Mouse (Mus musculus): ENCODE measurements at regions not wholly inside any gene's neighbourhood (a gene's known extent, or its start where the extent isn't known, plus 50 kb on each side); places are given as distances from the start of the nearest gene placed in this dataset.
A peak's percentile ranks its signal among the peaks of the same experiment; 100 is the strongest.

DNA sequence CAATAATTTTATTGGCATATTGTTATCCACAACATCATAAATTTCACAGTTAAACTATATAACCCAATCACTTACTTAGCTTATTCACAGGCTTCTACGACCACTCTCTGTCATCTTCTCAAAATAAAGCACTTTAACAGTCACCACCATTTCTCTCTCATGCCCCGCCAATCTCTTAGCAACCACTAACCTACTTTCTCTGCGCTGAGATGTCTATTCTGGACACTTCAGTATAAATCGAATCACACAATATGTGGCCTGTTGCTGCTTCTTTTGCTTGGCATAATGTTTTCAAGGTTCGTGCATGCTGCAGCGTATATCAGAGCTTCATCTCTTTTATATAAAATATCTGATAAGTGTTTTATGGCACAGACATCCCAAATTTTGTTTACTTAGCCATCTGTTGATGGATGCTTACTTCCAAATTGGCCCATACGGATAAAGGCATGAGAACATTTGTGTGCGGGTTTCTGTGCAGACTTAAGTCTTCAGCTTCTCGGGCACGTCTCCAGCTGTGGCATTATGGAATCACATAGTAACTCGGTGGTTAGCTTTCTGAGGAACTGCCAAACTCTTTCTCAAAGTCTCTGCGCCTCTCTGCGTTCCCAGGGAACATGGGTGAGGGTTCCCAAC, 137.7 kb downstream of the Irs2 start:
- DNase-seq (ENCODE audit: low spot score in 2 of 2), result peak in 1 of 2 experiments; percentile 49

DNA sequence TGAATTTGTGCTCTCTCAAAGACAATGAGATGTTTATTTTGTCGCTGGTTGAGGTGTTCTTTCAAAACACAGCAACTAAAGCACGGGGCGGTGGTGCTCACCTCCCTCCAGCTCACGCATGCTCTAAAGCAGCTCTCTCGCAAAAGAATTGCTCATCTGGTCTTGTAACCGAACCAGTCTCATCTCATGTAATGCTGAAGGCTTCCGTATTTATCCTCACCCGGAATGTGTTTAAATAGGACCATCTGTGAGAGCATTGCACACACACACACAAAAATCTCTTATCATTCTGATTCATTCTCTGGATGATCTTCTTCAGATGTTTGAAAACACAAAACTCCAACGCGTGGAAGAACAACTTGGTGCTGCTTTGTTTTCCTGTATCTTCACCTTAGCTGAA, 138.4 kb downstream of the Irs2 start:
- DNase-seq (ENCODE audit: low spot score in 2 of 2), result no peak

DNA sequence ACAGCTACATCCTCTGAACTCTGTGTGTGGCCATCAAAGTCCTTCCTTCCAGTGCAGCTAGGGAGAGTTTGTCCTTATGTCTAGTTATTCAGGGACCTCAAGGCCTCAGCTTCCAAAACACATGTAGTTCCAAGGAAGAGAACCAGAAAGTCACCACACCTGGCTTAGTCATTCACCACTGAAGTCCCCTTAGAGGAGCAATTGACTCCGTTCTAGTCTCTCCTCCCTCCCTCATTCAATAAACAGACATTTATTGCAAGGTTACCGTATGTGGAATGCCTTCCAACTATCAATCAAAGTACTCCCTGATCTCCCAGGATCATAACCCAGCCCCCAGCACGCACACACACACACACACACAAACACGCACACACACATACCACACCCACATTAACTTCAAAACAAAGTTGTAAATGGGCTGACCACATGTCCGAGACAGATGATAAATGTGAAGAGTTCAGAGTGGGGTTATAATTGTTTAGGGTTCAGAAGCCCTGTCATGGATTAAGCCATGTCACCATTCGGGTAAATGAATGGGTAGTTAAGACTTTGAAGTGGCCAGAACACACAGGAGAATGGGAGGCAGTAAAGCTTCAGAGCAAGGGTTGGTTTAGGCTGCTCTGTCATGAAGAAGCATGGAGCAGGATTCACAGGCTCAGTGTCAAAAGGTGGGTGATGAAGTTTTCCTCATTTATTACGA, 141.4 kb downstream of the Irs2 start:
- no peak for DNase-seq (ENCODE audit: low spot score in 2 of 2)

DNA sequence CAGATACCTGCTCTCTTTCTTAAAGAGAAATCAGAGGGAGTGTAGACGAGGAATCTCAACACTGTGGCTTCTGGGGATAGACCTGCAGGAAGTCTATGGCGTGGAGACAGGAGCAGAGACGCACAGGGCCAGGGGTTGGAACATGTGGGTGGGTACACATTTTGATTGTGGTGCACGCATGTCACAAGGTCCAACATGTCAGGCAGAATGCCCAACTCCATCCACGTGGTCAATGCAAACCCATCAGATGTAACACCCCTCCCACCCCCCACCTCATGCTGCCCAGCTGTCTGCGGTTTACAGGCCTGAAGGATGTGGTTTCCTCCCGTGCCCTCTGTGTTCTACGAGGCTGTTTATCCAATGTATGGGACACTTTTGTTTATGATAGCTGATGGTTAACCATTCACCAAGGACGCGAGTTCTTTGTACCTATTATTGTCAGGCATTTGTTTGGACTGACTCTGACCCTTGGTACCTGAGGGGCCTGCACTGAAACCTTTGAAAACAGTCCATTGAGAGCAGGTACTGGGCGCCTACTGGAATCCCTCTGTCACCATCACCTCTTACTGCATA, 142.2 kb downstream of the Irs2 start:
- DNase-seq (ENCODE audit: low spot score in 2 of 2), result no peak

DNA sequence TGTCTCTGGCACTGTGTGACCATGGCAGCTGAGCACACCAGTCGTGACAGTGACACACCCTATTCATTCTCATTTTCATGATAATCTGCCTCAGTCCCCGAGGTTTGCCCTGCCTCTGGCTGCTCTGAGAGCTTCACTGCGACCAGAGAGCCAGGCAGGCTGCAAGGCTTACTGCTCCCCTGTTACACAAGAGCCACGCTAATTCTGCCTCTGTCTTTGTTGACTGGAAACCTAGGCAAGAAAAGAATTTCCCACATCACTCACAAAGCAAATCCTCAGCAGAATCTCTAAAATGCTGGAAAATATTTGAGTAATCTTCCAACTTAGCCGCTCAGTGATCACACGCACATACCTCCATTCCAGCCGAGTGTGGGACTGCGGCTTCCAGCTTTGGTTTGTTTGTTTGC, 142.8 kb downstream of the Irs2 start:
- DNase-seq (ENCODE audit: low spot score in 2 of 2), result no peak

DNA sequence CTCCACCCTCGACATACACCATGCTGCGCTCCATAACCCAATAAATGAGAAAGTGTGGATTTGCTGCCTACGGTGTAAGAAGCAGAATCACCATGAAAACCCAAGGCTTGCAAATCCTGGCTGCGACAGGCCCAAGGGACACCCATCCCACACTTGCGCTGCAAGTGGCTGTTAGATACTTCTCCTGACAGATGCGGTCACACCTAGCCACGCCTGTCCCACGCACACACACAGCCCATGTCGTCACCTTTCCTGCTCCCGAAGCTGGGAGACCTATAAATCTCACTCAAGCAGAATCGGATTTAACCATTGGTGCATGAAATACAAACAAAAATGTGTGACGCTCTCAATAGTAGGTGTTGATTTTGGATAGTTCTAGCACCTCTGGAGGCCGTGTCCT, 145.8 kb downstream of the Irs2 start:
- no peak for DNase-seq (ENCODE audit: low spot score in 2 of 2)

DNA sequence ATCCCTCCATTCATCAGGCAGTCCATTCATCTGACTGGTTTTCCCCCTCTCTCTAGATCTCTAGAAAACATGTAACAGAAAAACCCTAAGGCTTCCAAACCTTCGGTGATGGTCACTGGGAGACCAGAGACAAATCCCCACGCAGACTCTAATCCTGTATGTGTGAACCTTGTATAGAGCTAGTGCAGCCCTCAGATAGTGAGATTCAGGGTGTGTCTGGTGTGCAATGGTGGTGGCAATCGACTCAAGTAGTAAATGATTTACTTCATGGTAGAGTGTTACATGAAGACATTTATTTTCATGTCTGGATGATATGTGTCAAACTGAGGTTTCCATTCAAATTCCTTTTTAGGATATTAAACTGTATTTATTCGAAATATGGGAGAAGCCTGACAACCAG, 147.4 kb downstream of the Irs2 start:
- no peak for DNase-seq (ENCODE audit: low spot score in 2 of 2)

DNA sequence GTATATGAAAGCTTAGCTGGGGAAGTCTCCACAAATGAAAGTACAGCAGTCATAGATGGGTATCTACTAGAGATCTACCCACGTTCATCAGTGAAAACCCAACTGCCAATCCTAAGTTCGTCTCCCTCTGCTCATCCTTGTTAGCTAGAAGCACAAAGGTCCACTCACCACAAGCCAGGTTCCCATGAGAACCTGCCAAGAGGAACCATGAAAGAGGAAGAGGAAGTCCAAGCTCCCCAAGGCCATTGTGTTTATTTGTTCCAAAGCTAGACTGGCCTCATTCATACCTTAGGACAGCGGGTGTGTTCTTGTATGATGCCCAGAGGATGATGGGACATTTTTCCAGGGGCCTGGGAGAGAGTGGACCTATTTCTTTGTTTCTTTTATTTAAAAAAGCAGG, 150.4 kb downstream of the Irs2 start:
- DNase-seq (ENCODE audit: low spot score in 2 of 2), result no peak

DNA sequence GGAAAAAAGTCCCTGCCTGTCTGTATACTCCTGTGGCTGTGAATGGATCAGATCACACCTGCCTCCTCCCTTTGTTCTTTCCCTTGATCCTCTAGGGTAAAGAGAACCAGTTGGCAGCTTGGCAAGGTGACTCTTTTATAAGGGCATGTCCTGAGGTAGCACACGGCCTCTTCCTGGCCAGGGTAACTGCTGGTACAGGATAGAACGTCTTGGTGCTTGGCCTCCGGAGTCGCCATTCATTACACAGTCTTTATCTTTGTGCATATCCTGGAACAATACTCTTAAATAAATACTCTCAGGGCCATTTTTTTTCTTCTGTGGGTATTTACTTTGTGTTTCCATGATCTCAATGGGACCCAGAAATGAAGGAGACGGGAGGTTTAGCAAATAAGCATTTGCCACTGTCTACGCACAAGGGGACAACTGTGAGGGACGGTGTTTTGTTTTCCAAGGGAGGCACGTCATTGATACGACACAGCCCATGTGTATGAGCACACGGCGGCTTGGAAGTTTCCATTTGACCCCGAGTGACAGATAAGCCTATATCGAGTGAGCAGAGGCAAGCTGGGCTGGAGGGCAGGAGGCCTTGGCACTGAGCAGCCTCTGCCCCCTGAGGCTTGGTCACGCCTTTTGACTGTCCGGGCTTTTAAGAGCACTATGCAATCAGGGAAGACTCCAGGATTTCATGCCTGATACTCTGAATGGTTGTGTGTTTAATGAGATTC, 151.1 kb downstream of the Irs2 start:
- no peak for DNase-seq (ENCODE audit: low spot score in 2 of 2)

DNA sequence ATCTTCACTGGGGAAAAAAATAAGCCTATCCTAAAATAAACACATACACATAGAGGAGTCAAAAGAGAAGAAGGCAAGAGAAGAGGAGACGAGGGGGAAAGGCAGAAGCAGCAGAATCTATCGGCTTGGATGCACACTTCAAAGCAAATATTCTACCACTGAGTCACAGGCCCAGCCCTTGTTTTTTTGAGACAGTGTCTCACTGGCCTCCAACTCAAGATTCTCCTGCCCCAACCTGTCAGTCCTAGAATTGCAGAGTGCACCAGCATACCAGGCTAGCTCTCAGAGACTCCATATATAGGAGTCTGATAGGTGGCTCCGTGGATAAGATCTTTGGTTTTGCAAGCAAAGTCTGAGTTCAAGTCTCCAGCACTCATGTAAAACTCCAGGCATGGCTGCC, 152.6 kb downstream of the Irs2 start:
- no peak for DNase-seq (ENCODE audit: low spot score in 2 of 2)

DNA sequence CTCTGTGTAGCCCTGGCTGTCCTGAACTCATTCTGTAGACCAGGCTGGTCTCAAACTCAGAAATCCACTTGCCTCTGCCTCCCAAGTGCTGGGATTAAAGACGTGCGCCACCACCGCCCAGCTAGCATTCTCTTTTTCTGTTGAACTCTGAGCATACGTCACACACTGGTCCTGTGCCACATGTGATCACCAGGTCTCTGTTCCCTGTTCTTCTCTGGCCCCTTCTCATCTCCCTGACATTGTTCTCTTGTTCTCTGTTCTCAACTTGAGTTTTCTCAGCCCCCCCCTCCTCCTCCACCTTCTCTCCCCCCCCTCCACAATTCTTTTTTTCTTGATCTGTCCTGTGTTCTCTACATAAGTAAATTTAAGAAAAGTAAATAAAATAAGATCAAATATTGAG, 153.1 kb downstream of the Irs2 start:
- no peak for DNase-seq (ENCODE audit: low spot score in 2 of 2)

DNA sequence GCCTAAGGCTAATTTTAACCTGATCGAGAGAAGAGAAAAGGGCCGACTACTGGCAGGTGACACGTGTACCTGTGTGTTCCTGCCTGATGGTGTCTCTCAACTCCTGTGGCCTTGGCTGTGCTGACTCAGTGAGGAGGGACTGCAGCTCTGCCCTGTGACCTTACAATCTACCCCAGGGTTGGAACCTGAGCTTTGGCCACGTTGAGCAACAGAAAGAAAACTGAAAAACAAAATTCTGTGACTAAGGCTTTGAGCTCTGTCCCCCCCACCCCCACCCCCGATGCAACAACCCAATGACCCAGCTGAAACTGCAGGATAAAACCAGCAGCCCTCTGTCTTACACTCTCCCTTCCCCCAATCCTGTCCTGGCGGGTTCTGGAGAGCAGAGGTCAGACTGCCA, 153.7 kb downstream of the Irs2 start:
- DNase-seq (ENCODE audit: low spot score in 2 of 2), result no peak

DNA sequence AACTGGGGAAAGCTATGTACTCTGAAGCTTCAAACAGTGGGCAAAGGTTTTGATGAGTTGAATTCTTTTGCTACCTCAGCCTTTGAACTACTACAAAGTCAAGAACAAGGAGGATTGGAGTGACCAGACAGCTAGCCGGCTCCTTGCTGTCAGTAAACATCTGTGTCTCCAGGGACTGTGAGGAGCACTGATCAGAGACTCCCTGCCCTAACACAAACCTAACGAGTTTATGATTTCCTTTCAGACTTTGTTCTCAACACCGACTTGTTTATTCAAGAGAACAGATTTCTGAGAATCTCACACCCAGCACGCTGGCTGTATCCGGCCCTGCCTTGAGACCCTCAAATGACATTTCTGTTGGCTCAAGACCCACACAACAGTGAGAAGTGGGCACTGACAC, 154.4 kb downstream of the Irs2 start:
- no peak for DNase-seq (ENCODE audit: low spot score in 2 of 2)

DNA sequence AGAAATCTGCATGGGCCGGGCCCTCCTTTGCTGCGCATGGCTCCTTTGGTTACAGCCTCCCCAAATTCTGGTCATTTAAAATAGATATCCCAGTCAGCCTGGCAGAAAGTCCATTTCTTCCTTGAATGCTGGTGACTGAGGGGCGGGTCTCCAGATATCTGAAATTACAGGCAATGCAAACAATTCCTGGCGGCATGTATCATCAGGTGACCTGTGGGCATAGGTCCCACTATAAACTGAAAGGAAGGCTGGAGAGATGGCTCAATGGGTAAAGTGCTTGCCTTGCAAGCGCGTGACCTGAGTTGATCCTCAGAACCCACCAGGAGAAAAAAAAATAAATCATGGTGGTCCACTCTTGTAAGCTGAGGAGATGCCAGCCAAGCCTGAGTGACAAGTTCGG, 158.3 kb downstream of the Irs2 start:
- no peak for DNase-seq (ENCODE audit: low spot score in 2 of 2)

DNA sequence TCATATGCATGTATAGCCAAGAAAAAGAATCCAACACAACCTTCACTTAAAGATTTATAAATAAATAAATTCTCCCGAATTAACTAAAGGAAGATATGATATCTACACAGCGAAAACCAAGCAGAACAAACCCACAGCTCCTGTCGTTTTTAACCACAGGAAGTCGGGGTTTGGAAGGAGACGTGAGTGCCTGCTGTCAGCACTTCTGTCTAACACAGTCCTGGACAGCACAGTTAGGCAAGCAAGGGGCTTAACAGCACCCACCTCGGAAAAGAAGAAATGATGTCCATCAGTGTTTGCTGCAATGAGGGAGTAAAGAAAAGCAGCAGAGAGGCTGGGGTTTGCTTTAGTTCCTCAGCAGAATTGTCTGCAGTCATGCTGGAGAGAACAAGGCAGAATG, 162.7 kb downstream of the Irs2 start:
- no peak for DNase-seq (ENCODE audit: low spot score in 2 of 2)

DNA sequence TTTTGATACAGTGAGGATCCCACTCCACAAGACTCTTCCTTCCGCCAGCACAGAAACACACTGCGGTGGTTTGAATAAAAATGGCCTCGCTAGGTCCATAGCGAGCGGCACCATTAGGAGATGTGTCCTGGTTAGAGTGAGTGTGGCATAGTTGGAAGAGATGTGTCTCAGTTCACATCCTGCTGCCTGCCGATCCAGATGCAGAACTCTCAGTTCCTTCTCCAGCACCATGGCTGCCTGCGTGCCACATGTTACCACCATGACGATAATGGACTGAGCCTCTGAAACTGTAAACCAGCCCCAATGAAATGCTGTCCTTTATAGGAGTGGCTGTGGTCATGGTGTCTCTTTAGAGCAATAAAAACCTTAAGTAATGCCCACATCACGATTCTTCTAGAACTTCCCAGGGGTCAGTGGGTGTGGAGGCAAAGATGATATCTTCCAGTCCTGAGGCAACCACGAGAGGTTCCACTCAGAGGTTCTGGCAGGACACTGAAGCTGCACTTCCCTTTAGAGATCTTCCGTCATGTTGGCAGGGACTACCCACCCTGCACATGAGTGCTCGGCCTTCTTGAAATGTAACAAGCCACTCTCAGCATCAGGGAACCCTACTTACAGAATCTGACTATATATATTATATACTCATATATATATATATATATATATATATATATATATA, 167.3 kb downstream of the Irs2 start:
- no peak for DNase-seq (ENCODE audit: low spot score in 2 of 2)

DNA sequence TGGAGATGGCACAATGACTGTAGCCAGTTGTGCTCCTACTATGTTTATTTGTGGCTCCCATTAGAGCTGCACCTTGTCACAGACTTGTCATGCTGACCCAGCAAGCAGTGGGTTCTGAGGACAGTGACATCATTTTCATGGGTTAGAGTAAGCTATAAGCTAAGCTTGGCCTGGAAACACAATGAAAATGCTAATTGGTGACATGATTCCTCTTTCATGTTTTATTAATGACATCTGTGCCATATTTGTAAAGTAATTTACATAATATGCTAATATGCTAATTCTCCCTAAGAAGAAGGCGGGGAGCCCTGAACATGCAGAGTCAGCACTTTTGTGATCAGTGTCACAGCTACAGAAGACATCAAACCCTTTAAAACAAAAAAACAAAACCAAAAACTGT, 168.2 kb downstream of the Irs2 start:
- no peak for DNase-seq (ENCODE audit: low spot score in 2 of 2)

DNA sequence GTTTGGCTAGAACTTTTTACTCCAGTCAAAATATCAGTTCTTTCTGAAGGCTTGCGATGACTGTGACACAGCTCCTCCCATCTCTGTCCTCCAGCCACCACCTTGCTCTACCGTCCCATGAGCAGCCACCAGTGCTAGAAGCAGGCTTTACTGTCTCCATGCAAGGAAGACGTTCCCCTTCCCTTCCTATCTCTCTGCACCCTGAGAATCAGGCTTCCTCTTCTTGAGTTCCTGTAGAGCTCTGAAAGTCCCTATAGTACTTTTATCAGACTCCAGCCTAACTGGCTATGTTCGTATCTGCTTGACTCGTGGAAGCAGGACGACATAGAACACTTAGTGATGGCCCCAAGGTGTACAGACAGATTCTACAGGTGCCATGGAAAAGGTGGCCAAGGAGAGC, 173.2 kb downstream of the Irs2 start:
- DNase-seq (ENCODE audit: low spot score in 2 of 2), result no peak

DNA sequence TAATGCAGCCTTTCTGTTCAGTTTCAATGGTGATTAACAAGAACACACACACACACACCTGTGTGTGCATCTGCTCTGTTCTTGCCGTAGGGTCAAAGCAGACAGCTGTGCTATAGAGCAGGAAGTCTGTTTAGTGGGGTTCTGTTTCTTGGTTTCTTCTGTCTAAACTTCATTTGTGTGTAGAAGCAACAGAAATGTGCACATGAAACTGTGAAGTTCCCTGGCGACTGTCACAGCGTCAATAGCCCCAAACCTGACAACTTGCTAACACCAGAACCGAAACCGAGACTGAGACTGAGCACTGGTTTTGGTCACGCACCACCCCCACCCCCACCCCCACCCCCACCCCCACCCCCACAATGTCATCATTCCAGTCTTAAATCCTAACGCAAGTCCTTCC, 176.4 kb downstream of the Irs2 start:
- no peak for DNase-seq (ENCODE audit: low spot score in 2 of 2)

DNA sequence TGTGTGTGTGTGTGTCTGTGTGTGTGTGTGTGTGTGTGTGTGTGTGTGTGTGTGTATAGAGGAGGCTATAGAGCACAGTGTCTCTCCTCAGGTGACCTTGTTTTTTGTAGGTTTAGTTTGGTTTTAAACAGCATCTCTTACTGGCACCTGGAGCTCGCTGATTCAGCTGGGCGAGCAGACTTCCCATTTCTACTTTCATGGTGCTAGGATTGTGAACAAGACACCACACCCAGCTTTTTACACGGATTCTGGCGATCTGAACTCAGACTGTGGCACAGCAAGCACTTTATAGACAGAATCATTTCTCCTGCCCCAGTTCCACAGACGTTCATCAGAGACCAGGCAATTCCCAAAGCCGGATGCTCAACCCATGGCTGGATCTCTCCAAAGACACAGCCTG, 177.0 kb downstream of the Irs2 start:
- no peak for DNase-seq (ENCODE audit: low spot score in 2 of 2)

DNA sequence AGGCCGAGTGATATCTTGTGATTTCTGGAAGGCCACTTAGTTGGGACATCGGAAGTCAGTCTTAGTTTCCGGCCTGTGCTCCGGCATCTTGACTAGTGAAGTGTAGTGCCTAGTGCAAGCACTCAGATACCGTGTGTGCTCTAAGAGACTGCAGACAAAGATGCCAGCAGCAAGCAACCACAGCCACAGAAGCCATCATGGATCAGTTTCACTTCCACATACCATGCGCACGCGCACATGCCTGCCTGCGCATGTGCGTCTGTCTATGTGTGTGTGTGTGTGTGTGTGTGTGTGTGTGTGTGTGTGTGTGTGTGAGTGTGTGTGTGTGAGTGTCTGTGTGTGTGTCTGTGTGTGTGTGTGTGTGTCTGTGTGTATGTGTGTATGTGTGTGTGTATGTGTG, 177.4 kb downstream of the Irs2 start:
- DNase-seq (ENCODE audit: low spot score in 2 of 2), result no peak

DNA sequence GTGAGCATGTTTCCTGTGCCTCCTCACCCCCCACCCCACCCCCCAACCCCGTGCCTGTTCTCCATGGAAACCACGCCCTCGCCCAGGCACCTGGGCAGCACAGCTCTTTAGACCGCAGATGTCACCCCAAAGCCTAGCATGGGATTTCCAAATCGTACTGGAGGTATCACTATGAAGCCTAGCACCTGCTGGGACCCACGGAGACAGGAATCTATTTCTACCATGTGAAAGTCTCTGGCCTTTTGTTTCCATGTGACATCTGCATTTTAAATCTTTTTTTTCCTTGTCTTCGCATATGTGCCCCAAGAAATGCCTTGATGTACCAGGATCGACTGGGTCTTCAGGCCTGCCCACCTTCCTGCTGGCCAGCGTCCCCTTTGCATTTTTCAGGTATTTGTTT, 179.7 kb downstream of the Irs2 start:
- DNase-seq (ENCODE audit: low spot score in 2 of 2), result no peak
